Mouse (Mus musculus) heart, embryonic 10.5 days (tissue): ENCODE measurements around the gene Gak. TPM values are rescaled to one million over a fixed set of nuclear protein-coding genes. Genes with fewer than 3 reads are reported as not detected.

Experiments used
- DNase-seq: peaks from one replicate; pipeline ENCODE4 v3.0.0-alpha.2; 2017; ENCODE audit warnings: low spot score
- H3K27ac ChIP-seq: fragments of 300-500 bp; sonication (generic); 2 replicates; pipeline ENCODE4 v1.5.1; 2016; ENCODE audit warnings: mild to moderate bottlenecking
- H3K27me3 ChIP-seq: fragments of 300-500 bp; sonication (generic); 2 replicates; pipeline ENCODE4 v1.6.1; 2016; ENCODE audit warnings: mild to moderate bottlenecking; ENCODE audit not compliant: poor library complexity, insufficient read depth, severe bottlenecking
- H3K36me3 ChIP-seq: fragments of 300-500 bp; sonication (generic); 2 replicates; pipeline ENCODE4 v1.6.1; 2016; ENCODE audit warnings: mild to moderate bottlenecking, moderate library complexity
- H3K4me1 ChIP-seq: fragments of 300-500 bp; sonication (generic); 2 replicates; pipeline ENCODE4 v1.6.1; 2016; ENCODE audit warnings: mild to moderate bottlenecking
- H3K4me3 ChIP-seq: fragments of 300-500 bp; sonication (generic); 2 replicates; pipeline ENCODE4 v1.5.1; 2016; ENCODE audit warnings: mild to moderate bottlenecking, moderate library complexity
- H3K9me3 ChIP-seq: fragments of 300-500 bp; sonication (generic); 2 replicates; pipeline ENCODE4 v1.6.1; 2016; ENCODE audit warnings: mild to moderate bottlenecking, moderate library complexity
- WGBS: fragments of 180-500 bp; shearing (Covaris S2); methylation state at CpG from one replicate; pipeline ENCODE4 v1.1.7; 2016; 5-methylcytosine and 5-hydroxymethylcytosine counted together
- polyA plus RNA-seq: library from polyadenylated mRNA; unstranded; fragments of >200 nt; fragmentation: Nextera tagmentation; extraction: Ambion mirVana; gene quantifications from 2 replicates; pipeline ENCODE4 v1.2.1, GENCODE M21; 2016

The Gak gene
- polyA plus RNA-seq, 1 experiment from 2014 or later, result 49.4 TPM

GRCm38 (mm10) chr5:108667370-108667769, 37.8 kb upstream of the Gak start:
- Histone ChIP-seq H3K27me3 (peaks cover 9% of the 10 kb centered on the region; the same call in 1 of the 2 replicates), H3K36me3 (peaks cover 16% of the 10 kb centered on the region), H3K4me3 (no peak overlapping the region), H3K9me3 (no peaks in the 10 kb centered on the region), H3K4me1 (peaks cover 19% of the 10 kb centered on the region), H3K27ac (no peak overlapping the region)
- WGBS, result 78% methylated on average over 2 of the region's 2 CpGs
- DNase-seq, result no peak

GRCm38 (mm10) chr5:108665066-108665465, 35.5 kb upstream of the Gak start:
- H3K27ac ChIP-seq, result no peak overlapping the region
- H3K9me3 ChIP-seq, result no peaks in the 10 kb centered on the region
- H3K4me1 ChIP-seq, result peaks cover 10% of the 10 kb centered on the region
- 38% methylated on average over 3 of the region's 3 CpGs for WGBS
- DNase-seq, result no peak
- H3K36me3 ChIP-seq, result no peaks in the 10 kb centered on the region
- H3K4me3 ChIP-seq, result no peak overlapping the region
- H3K27me3 ChIP-seq, result peaks cover 9% of the 10 kb centered on the region; the same call in 1 of the 2 replicates

GRCm38 (mm10) chr5:108662772-108663171, 33.2 kb upstream of the Gak start:
- WGBS, result 78% methylated on average over 4 of the region's 4 CpGs

GRCm38 (mm10) chr5:108660632-108661268, 31.2 kb upstream of the Gak start:
- H3K4me1 ChIP-seq, result peaks cover 8% of the 10 kb centered on the region
- 14% methylated on average over 36 of the region's 36 CpGs for WGBS

More at GRCm38 (mm10) chr5:108662772-108663171, 33.2 kb upstream of the Gak start:
- no peak overlapping the region for H3K4me3 ChIP-seq
- H3K4me1 ChIP-seq, result peaks cover 8% of the 10 kb centered on the region
- no peak overlapping the region for H3K27ac ChIP-seq
- no peaks in the 10 kb centered on the region for H3K9me3 ChIP-seq
- peaks cover 9% of the 10 kb centered on the region; the same call in 1 of the 2 replicates for H3K27me3 ChIP-seq
- H3K36me3 ChIP-seq, result peaks cover 3% of the 10 kb centered on the region; the same call in 1 of the 2 replicates
- DNase-seq, result no peak

GRCm38 (mm10) chr5:108659698-108660631, 30.4 kb upstream of the Gak start, which contains the start of gene Idua:
TSS of gene Idua (plus strand) at chr5:108660331.
- Histone ChIP-seq H3K27ac (peak within 1 kb of the TSS; percentile 88), H3K27me3 (peaks cover 7% of the 10 kb centered on the region; the same call in 1 of the 2 replicates), H3K9me3 (no peaks in the 10 kb centered on the region), H3K36me3 (peaks cover 30% of the 10 kb centered on the region), H3K4me3 (peak within 1 kb of the TSS; percentile 92), H3K4me1 (peaks cover 8% of the 10 kb centered on the region)
- 11% methylated on average over 24 of the region's 24 CpGs for WGBS
- no peak for DNase-seq

More at GRCm38 (mm10) chr5:108660632-108661268, 31.2 kb upstream of the Gak start:
- H3K27me3 ChIP-seq, result peaks cover 9% of the 10 kb centered on the region; the same call in 1 of the 2 replicates
- peaks cover 22% of the 10 kb centered on the region for H3K36me3 ChIP-seq
- DNase-seq, result peak; percentile 96
- H3K9me3 ChIP-seq, result no peaks in the 10 kb centered on the region
- peak overlapping the region; percentile 88 for H3K27ac ChIP-seq
- peak overlapping the region; percentile 92 for H3K4me3 ChIP-seq

- 83% methylated on average over 1 of the region's 1 CpGs for WGBS
These were observed 29.1 kb upstream of the Gak start for GRCm38 (mm10) chr5:108658611-108659010.

GRCm38 (mm10) chr5:108657406-108657805, 27.9 kb upstream of the Gak start:
- Histone ChIP-seq H3K4me3 (no peak overlapping the region), H3K9me3 (no peaks in the 10 kb centered on the region), H3K4me1 (peaks cover 8% of the 10 kb centered on the region), H3K27ac (no peak overlapping the region), H3K27me3 (no peaks in the 10 kb centered on the region), H3K36me3 (peaks cover 55% of the 10 kb centered on the region)
- WGBS, result 79% methylated on average over 5 of the region's 5 CpGs
- DNase-seq, result peak; percentile 52

More at GRCm38 (mm10) chr5:108658611-108659010, 29.1 kb upstream of the Gak start:
- no peak overlapping the region for H3K4me3 ChIP-seq
- no peak overlapping the region for H3K27ac ChIP-seq
- peaks cover 43% of the 10 kb centered on the region for H3K36me3 ChIP-seq
- H3K9me3 ChIP-seq, result no peaks in the 10 kb centered on the region
- peaks cover 8% of the 10 kb centered on the region for H3K4me1 ChIP-seq
- peak; percentile 61 for DNase-seq
- no peaks in the 10 kb centered on the region; the same call in 1 of the 2 replicates for H3K27me3 ChIP-seq

- no peaks in the 10 kb centered on the region for H3K27me3 ChIP-seq
- no peaks in the 10 kb centered on the region for H3K9me3 ChIP-seq
- WGBS, result 89% methylated on average over 15 of the region's 15 CpGs
- H3K4me3 ChIP-seq, result no peak overlapping the region
- peak; percentile 66 for DNase-seq
- H3K27ac ChIP-seq, result no peak overlapping the region
- peaks cover 8% of the 10 kb centered on the region for H3K4me1 ChIP-seq
- H3K36me3 ChIP-seq, result peaks cover 62% of the 10 kb centered on the region
These were observed 26.5 kb upstream of the Gak start for GRCm38 (mm10) chr5:108655891-108656650.

- Histone ChIP-seq H3K27ac (no peak overlapping the region), H3K4me3 (no peak overlapping the region), H3K27me3 (no peaks in the 10 kb centered on the region), H3K9me3 (no peaks in the 10 kb centered on the region), H3K36me3 (peaks cover 65% of the 10 kb centered on the region), H3K4me1 (peaks cover 8% of the 10 kb centered on the region)
- peak; percentile 36 for DNase-seq
- WGBS, result 93% methylated on average over 9 of the region's 9 CpGs
These were observed 25.8 kb upstream of the Gak start for GRCm38 (mm10) chr5:108655381-108655780.

GRCm38 (mm10) chr5:108654444-108654990, 25.0 kb upstream of the Gak start:
- Histone ChIP-seq H3K4me3 (no peak overlapping the region), H3K36me3 (peaks cover 73% of the 10 kb centered on the region), H3K9me3 (no peaks in the 10 kb centered on the region), H3K4me1 (peaks cover 2% of the 10 kb centered on the region), H3K27ac (no peak overlapping the region), H3K27me3 (no peaks in the 10 kb centered on the region)
- peak; percentile 68 for DNase-seq
- WGBS, result 90% methylated on average over 10 of the region's 10 CpGs

- Histone ChIP-seq H3K36me3 (peaks cover 85% of the 10 kb centered on the region), H3K27ac (no peak overlapping the region), H3K9me3 (no peaks in the 10 kb centered on the region), H3K4me1 (no peaks in the 10 kb centered on the region), H3K27me3 (no peaks in the 10 kb centered on the region), H3K4me3 (no peak overlapping the region)
- WGBS, result 88% methylated on average over 6 of the region's 6 CpGs
- peak; percentile 71 for DNase-seq
These were observed 23.8 kb upstream of the Gak start for GRCm38 (mm10) chr5:108653341-108653740.

- peaks cover 88% of the 10 kb centered on the region for H3K36me3 ChIP-seq
- DNase-seq, result peak; percentile 70
These were observed 22.3 kb upstream of the Gak start for GRCm38 (mm10) chr5:108651823-108652222.

More at GRCm38 (mm10) chr5:108651823-108652222, 22.3 kb upstream of the Gak start:
- H3K4me1 ChIP-seq, result no peaks in the 10 kb centered on the region
- 53% methylated on average over 1 of the region's 1 CpGs for WGBS
- no peak overlapping the region for H3K4me3 ChIP-seq
- no peak overlapping the region for H3K27ac ChIP-seq
- no peaks in the 10 kb centered on the region for H3K9me3 ChIP-seq
- H3K27me3 ChIP-seq, result no peaks in the 10 kb centered on the region
